Mouse (Mus musculus): ENCODE measurements around the gene Bri3bp. TPM values are rescaled to one million over a fixed set of nuclear protein-coding genes. Genes with fewer than 3 reads are reported as not detected.
A peak's percentile ranks its signal among the peaks of the same experiment; 100 is the strongest.

Gene Bri3bp
- polyA plus RNA-seq, 1 experiment from 2014 or later: 37.8 TPM

DNA sequence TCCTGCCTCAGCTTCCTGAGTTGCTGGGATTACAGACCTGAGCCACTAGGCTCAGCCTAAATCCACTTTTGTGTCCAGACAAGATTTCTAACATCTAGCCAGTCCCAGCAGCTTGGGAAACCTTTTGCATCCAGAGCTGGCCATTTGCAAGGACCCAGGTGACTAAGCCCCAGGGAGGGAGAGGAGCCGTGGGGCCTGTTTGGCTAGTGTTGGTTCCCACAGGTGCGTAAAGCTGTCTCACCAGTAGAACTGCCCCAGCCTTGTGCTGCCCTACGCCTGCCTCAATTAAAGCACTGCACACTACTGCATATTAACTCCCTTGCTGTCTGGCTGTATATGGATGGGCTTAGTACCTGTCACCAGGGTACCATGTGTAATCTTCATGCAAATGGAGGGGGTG lies 38.0 kb downstream of the Bri3bp start:
- Histone ChIP-seq H3K9ac (replicated peaks; ENCODE audit: low read length) (no peak overlapping the region), H3K4me1 (ENCODE audit: control insufficient read depth, insufficient read depth, low read length) (peaks cover 24% of the 10 kb centered on the region), H3K27me3 (ENCODE audit: control insufficient read depth, insufficient read depth, low read length) (no peaks in the 10 kb centered on the region), H3K4me2 (ENCODE audit: low read length) (no peak overlapping the region), H3K36me3 (ENCODE audit: control insufficient read depth, insufficient read depth, low read length) (peaks cover 15% of the 10 kb centered on the region), H3K4me3 (replicated peaks; ENCODE audit: low read depth, low read length) (no peak overlapping the region), H3K9me3 (ENCODE audit: control insufficient read depth, low read length) (no peaks in the 10 kb centered on the region), H3K27ac (replicated peaks; ENCODE audit: low read depth, low read length) (no peak overlapping the region)
- 90% methylated on average over 3 of the region's 3 CpGs for WGBS
- ATAC-seq (ENCODE audit: low FRiP score, low TSS enrichment) (no peak), DNase-seq (no peak)

DNA sequence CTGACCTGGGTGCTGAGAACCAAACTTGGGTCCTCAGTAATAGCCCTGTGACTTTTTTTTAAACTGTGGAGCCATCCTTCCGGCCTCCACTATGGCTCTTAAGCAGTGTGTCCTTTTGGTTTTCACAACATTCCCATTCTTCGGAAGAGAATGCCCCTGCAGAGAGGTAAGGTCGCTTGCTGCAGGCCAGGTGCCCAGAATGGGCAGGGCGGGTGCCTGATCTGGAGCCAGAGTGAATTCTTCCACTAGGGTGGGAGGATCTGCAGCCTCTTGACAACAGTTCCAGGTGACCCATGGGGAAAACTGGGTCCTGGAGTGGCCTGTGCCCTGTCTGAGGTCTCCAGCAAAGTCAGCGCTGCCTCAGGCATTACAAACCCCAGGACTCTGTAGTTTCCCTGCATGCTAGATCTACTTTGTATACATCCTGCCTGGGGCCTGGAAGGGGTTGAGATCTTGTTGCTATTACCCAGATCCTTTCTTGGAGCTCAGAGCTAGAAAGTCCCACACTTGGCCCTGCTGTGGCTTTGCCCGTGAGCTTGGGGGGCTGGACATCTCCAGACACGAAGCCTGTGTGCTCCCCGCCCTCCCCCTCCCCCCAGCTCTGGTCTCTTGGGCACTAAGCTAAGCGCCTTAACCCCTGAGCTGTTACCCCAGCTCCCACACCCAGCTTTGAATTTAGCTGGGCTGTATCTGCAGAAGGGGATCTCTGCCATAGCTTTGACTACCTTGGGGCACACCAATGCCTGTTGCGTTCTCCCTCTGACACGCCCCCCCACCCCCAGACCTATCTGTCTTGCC lies 39.3 kb downstream of the Bri3bp start:
- 74% methylated on average over 11 of the region's 11 CpGs for WGBS
- Histone ChIP-seq H3K27me3 (ENCODE audit: control insufficient read depth, insufficient read depth, low read length) (no peaks in the 10 kb centered on the region), H3K27ac (replicated peaks; ENCODE audit: low read depth, low read length) (no peak overlapping the region), H3K4me1 (ENCODE audit: control insufficient read depth, insufficient read depth, low read length) (peaks cover 24% of the 10 kb centered on the region), H3K36me3 (ENCODE audit: control insufficient read depth, insufficient read depth, low read length) (peaks cover 28% of the 10 kb centered on the region), H3K4me2 (ENCODE audit: low read length) (no peak overlapping the region), H3K9ac (replicated peaks; ENCODE audit: low read length) (no peak overlapping the region), H3K4me3 (replicated peaks; ENCODE audit: low read depth, low read length) (no peak overlapping the region), H3K9me3 (ENCODE audit: control insufficient read depth, low read length) (no peaks in the 10 kb centered on the region)
- ATAC-seq (ENCODE audit: low FRiP score, low TSS enrichment) (no peak), DNase-seq (no peak)

DNA sequence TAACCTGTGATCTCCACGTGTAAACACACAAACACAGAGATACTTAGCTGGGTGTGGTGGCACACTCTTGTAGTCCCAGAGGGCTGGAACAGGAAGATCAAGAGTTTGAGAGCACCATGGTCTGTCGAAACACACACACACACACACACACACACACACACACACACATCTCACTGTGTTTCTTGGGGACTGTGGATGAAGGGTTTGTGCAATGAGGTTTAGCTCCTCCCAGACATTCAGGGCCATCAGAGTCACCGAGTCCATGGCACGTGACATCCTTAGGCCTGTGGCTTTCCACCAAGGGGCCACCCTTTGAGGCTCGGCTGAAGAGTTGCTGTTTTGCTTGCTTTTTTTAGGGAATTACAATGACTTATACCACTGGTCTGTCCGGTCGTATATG lies 41.1 kb downstream of the Bri3bp start:
- Histone ChIP-seq H3K9me3 (ENCODE audit: control insufficient read depth, low read length) (no peaks in the 10 kb centered on the region), H3K4me1 (ENCODE audit: control insufficient read depth, insufficient read depth, low read length) (peaks cover 9% of the 10 kb centered on the region; the same call in 1 of the 2 replicates), H3K9ac (replicated peaks; ENCODE audit: low read length) (no peak overlapping the region), H3K27me3 (ENCODE audit: control insufficient read depth, insufficient read depth, low read length) (no peaks in the 10 kb centered on the region), H3K4me3 (replicated peaks; ENCODE audit: low read depth, low read length) (no peak overlapping the region), H3K4me2 (ENCODE audit: low read length) (no peak overlapping the region), H3K27ac (replicated peaks; ENCODE audit: low read depth, low read length) (no peak overlapping the region), H3K36me3 (ENCODE audit: control insufficient read depth, insufficient read depth, low read length) (peaks cover 36% of the 10 kb centered on the region)
- ATAC-seq (ENCODE audit: low FRiP score, low TSS enrichment): no peak
- no peak for DNase-seq
- 96% methylated on average over 7 of the region's 7 CpGs for WGBS

DNA sequence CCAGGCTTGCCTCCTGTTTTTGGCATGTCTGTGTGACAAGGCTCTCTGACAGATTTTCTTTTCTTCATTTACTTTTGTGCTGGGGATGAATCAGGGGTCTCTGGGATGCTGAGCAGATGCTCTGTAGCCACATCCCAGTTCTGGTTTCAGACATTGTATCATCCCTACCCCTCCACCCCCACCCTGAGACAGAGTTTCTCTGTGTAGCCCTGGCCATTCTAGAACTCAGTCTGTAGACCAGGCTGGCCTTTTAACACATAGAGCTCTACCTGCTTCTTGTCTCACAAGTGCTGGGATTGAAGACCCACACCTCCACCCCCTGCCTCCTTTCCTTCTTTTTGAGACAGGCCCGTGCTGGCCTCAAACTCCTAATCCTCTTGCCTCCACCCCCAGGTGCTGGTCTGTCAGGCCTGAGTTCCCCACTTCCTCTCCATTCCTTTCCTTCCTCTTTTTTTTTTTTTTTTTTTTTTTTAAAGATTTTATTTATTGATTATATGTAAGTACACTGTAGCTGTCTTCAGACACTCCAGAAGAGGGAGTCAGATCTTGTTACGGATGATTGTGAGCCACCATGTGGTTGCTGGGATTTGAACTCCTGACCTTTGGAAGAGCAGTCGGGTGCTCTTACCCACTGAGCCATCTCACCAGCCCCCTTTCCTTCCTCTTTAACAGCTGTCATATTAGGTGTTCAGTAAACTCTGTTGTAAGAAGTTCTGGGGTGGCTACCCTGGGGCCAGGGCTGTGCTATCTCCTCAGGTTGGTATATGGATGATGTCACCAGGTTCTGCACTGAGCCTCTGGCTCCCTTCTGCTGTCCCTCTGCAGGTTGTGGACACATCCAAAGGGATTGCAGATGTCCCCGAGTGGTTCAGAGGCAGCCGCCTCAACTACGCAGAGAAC lies 42.6 kb downstream of the Bri3bp start:
- H3K4me1 ChIP-seq (ENCODE audit: control insufficient read depth, insufficient read depth, low read length): no peaks in the 10 kb centered on the region
- no peak for ATAC-seq (ENCODE audit: low FRiP score, low TSS enrichment)
- H3K27ac ChIP-seq (replicated peaks; ENCODE audit: low read depth, low read length): no peak overlapping the region
- no peak overlapping the region for H3K9ac ChIP-seq (replicated peaks; ENCODE audit: low read length)
- H3K9me3 ChIP-seq (ENCODE audit: control insufficient read depth, low read length): no peaks in the 10 kb centered on the region
- H3K36me3 ChIP-seq (ENCODE audit: control insufficient read depth, insufficient read depth, low read length): peaks cover 36% of the 10 kb centered on the region
- no peak for DNase-seq
- H3K27me3 ChIP-seq (ENCODE audit: control insufficient read depth, insufficient read depth, low read length): no peaks in the 10 kb centered on the region
- no peak overlapping the region for H3K4me2 ChIP-seq (ENCODE audit: low read length)
- 81% methylated on average over 5 of the region's 6 CpGs for WGBS
- no peak overlapping the region for H3K4me3 ChIP-seq (replicated peaks; ENCODE audit: low read depth, low read length)

DNA sequence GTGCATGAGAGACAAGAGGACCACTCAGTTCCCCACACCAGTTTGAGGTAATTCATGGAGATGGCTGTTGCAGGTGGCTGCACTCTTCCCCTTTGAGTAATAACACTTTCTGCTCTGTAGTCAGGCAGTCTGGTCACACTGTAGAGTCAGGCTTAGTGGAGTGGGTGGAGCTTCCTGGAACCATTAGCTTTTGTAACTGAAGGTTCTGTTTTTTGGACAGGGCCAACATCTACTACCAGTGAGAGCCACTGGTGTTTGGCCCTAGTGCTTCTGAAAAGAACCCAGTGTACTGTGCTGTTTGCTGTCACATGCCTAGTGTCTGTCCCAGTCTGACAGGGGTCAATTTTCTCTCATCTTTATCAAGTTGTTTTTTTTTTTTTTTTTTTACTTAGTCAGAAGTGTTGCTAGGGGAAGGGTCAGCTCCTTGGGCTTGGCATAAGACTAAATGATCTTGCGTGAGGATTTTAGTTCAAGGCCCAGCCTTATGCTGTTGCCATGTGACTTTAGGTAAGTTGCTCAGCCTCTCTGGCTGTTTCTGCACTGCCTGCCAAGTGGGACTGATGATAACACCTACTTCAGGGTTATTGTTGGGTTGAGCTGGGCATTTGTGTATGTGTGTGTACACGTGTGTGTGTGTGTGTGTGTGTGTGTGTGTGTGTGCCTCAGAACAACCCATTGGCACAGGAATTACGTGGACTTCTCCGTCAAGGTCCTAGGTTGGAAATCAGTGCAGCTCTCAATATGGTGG lies 43.8 kb downstream of the Bri3bp start:
- DNase-seq: no peak

DNA sequence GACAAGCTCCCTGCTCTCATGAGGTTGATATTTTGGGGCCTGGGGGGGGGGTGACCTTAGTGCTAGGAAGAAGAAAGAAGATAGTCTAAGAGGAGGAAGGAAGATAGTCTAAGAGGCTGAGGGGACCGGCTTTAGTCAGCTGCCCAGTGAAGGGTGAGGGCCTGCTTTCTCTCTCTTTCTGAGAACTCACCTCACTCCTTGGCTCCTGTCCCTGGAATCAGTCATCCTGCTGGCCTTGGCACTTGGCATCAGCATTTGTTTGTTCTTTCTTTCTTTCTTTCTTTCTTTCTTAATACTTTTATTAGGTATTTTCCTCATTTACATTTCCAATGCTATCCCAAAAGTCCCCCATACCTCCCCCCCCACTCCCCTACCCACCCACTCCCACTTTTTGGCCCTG lies 44.7 kb downstream of the Bri3bp start:
- peaks cover 51% of the 10 kb centered on the region for H3K36me3 ChIP-seq (ENCODE audit: control insufficient read depth, insufficient read depth, low read length)
- H3K9me3 ChIP-seq (ENCODE audit: control insufficient read depth, low read length): no peaks in the 10 kb centered on the region
- H3K4me3 ChIP-seq (replicated peaks; ENCODE audit: low read depth, low read length): no peak overlapping the region
- H3K9ac ChIP-seq (replicated peaks; ENCODE audit: low read length): no peak overlapping the region
- H3K4me2 ChIP-seq (ENCODE audit: low read length): no peak overlapping the region
- H3K27ac ChIP-seq (replicated peaks; ENCODE audit: low read depth, low read length): no peak overlapping the region
- no peaks in the 10 kb centered on the region for H3K27me3 ChIP-seq (ENCODE audit: control insufficient read depth, insufficient read depth, low read length)
- DNase-seq: no peak
- WGBS: 82% methylated on average over 1 of the region's 1 CpGs
- no peak for ATAC-seq (ENCODE audit: low FRiP score, low TSS enrichment)
- no peaks in the 10 kb centered on the region for H3K4me1 ChIP-seq (ENCODE audit: control insufficient read depth, insufficient read depth, low read length)

More for the DNA sequence above, 43.8 kb downstream of the Bri3bp start:
- H3K4me1 ChIP-seq (ENCODE audit: control insufficient read depth, insufficient read depth, low read length): no peaks in the 10 kb centered on the region
- H3K36me3 ChIP-seq (ENCODE audit: control insufficient read depth, insufficient read depth, low read length): peaks cover 44% of the 10 kb centered on the region
- no peak overlapping the region for H3K4me3 ChIP-seq (replicated peaks; ENCODE audit: low read depth, low read length)
- H3K27me3 ChIP-seq (ENCODE audit: control insufficient read depth, insufficient read depth, low read length): no peaks in the 10 kb centered on the region
- 94% methylated on average over 4 of the region's 4 CpGs for WGBS
- ATAC-seq (ENCODE audit: low FRiP score, low TSS enrichment): no peak
- H3K4me2 ChIP-seq (ENCODE audit: low read length): no peak overlapping the region
- no peak overlapping the region for H3K9ac ChIP-seq (replicated peaks; ENCODE audit: low read length)
- no peak overlapping the region for H3K27ac ChIP-seq (replicated peaks; ENCODE audit: low read depth, low read length)
- no peaks in the 10 kb centered on the region for H3K9me3 ChIP-seq (ENCODE audit: control insufficient read depth, low read length)

DNA sequence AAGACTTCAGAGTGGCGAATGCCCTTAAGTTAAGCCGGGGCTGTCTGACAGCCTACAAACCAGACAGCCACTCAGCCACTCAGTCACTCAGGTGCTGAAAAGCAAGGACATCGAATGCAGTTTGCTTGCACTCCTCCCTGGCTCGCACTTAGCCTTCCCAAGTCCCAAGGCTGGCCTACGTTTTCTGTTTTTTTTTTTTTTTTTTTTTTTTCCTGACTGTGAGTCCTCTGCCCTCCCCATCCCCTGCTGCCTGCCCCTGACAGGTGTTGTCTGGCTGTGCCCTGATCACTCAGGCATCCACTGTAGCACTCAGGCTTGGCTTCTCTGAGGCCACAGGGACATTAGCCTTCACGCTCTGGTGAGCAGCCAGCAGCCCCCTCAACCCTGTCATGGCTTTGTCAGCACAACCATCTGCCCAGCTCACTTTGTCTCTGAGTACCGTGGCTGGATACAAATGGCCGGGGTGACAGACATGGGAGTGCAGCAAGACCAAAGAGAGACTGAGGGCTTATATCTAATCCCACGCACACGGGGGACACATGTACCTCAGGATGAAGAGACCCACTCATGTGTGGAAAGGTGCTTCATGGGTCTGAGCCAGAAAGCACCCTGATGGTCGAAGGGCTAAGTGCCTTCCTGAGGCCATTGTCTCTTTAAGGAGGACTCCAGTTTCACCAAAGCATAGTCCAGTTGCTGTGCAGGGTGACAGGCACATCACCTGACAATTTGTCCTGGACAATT lies 46.2 kb downstream of the Bri3bp start:
- DNase-seq (peak; percentile 53), ATAC-seq (ENCODE audit: low FRiP score, low TSS enrichment) (no peak)
- Histone ChIP-seq H3K27me3 (ENCODE audit: control insufficient read depth, insufficient read depth, low read length) (no peaks in the 10 kb centered on the region), H3K9me3 (ENCODE audit: control insufficient read depth, low read length) (no peaks in the 10 kb centered on the region), H3K4me1 (ENCODE audit: control insufficient read depth, insufficient read depth, low read length) (no peaks in the 10 kb centered on the region), H3K27ac (replicated peaks; ENCODE audit: low read depth, low read length) (peak overlapping the region; percentile 60), H3K4me3 (replicated peaks; ENCODE audit: low read depth, low read length) (no peak overlapping the region), H3K9ac (replicated peaks; ENCODE audit: low read length) (0 out of 2 replicates have a peak overlapping the region, but pooled peaks have one; percentile 29), H3K4me2 (ENCODE audit: low read length) (no peak overlapping the region), H3K36me3 (ENCODE audit: control insufficient read depth, insufficient read depth, low read length) (peaks cover 65% of the 10 kb centered on the region)
- 28% methylated on average over 11 of the region's 11 CpGs for WGBS

DNA sequence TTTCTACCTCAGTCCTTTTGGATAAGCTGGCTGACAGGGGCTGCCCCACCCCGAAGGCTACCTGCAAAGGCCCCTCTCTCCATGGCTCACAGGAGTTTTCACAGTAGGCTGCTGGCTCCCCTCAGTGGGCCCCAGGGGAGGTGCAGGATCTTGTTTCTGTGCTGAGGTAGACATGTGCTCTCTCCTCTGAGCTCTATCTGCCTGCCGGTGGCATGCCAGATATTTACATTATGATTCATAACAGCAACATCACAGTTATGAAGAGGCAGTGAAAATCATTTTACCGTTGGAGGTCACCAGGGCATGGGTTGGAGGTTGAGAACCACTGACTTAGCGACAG lies 46.7 kb downstream of the Bri3bp start:
- H3K4me2 ChIP-seq (ENCODE audit: low read length): no peak overlapping the region
- no peak overlapping the region for H3K9ac ChIP-seq (replicated peaks; ENCODE audit: low read length)
- no peak overlapping the region for H3K4me3 ChIP-seq (replicated peaks; ENCODE audit: low read depth, low read length)
- ATAC-seq (ENCODE audit: low FRiP score, low TSS enrichment) (no peak), DNase-seq (peak; percentile 34)
- peak overlapping the region; percentile 60; the same call in 1 of the 2 replicates for H3K27ac ChIP-seq (replicated peaks; ENCODE audit: low read depth, low read length)
- H3K36me3 ChIP-seq (ENCODE audit: control insufficient read depth, insufficient read depth, low read length): peaks cover 63% of the 10 kb centered on the region
- H3K27me3 ChIP-seq (ENCODE audit: control insufficient read depth, insufficient read depth, low read length): no peaks in the 10 kb centered on the region
- no peaks in the 10 kb centered on the region for H3K9me3 ChIP-seq (ENCODE audit: control insufficient read depth, low read length)
- WGBS: 66% methylated on average over 4 of the region's 4 CpGs
- H3K4me1 ChIP-seq (ENCODE audit: control insufficient read depth, insufficient read depth, low read length): no peaks in the 10 kb centered on the region

Data from midbrain, embryonic 14.5 days (tissue).